Mouse (Mus musculus) megakaryocyte progenitor cell, adult 5-6 weeks (primary cell): ENCODE data around the gene Mpo. TPM values are rescaled to one million over a fixed set of nuclear protein-coding genes. Genes with fewer than 3 reads are reported as not detected.
A peak's percentile ranks its signal among the peaks of the same experiment; 100 is the strongest.

Experiments
- ATAC-seq: replicated peaks from 2 replicates; pipeline ENCODE4 v1.8.0; 2016; ENCODE audit warnings: mild to moderate bottlenecking, moderate TSS enrichment, inconsistent platforms; ENCODE audit not compliant: poor library complexity
- total RNA-seq, 2 experiments: library from RNA; stranded (forward) in 1 of 2; stranded (reverse) in 1 of 2; fragments of 157-497, 149-512 nt in 1 of 2; fragments of 200-1000 nt in 1 of 2; gene quantifications; 2 replicates each; pipeline versions ENCODE4 v1.2.3 to v1.2.4; 2015 to 2017

The Mpo gene
- total RNA-seq (2015) (13,257 and 15,415 TPM in 2 replicates), total RNA-seq (2017) (8,081 and 8,928 TPM in 2 replicates)

- ATAC-seq = peak; percentile 59
These were observed at the start of gene Mpo for GRCm38 (mm10) chr11:87793460-87793859. Gene Mpo (plus strand): TSS chr11:87793581.

- ATAC-seq = no peak
These were observed 49.7 kb upstream of the Mpo start for GRCm38 (mm10) chr11:87743691-87744090.

GRCm38 (mm10) chr11:87744964-87745363, 48.4 kb upstream of the Mpo start:
- no peak for ATAC-seq

GRCm38 (mm10) chr11:87745632-87746555, 47.5 kb upstream of the Mpo start:
- no peak for ATAC-seq

- no peak for ATAC-seq
These were observed 46.1 kb upstream of the Mpo start for GRCm38 (mm10) chr11:87747312-87747711.

GRCm38 (mm10) chr11:87747716-87748115, 45.7 kb upstream of the Mpo start:
- no peak for ATAC-seq

GRCm38 (mm10) chr11:87748132-87749119, 45.0 kb upstream of the Mpo start:
- ATAC-seq = peak; percentile 49

GRCm38 (mm10) chr11:87749192-87750042, 44.0 kb upstream of the Mpo start:
- ATAC-seq = peak; percentile 65

- ATAC-seq = peak; percentile 22
These were observed 43.3 kb upstream of the Mpo start for GRCm38 (mm10) chr11:87750043-87750421.

- no peak for ATAC-seq
These were observed 42.9 kb upstream of the Mpo start for GRCm38 (mm10) chr11:87750521-87750920.

- no peak for ATAC-seq
These were observed 42.4 kb upstream of the Mpo start for GRCm38 (mm10) chr11:87751031-87751430.

- ATAC-seq = peak; percentile 9; the same call in 1 of the 2 replicates
These were observed 41.9 kb upstream of the Mpo start for GRCm38 (mm10) chr11:87751491-87751966.

GRCm38 (mm10) chr11:87752307-87752706, 41.1 kb upstream of the Mpo start:
- ATAC-seq = no peak

- no peak for ATAC-seq
These were observed 40.1 kb upstream of the Mpo start for GRCm38 (mm10) chr11:87753255-87753654.

GRCm38 (mm10) chr11:87753891-87754501, 39.4 kb upstream of the Mpo start:
- no peak for ATAC-seq

- no peak for ATAC-seq
These were observed 38.8 kb upstream of the Mpo start for GRCm38 (mm10) chr11:87754603-87755002.

GRCm38 (mm10) chr11:87755360-87756017, 37.9 kb upstream of the Mpo start:
- peak; percentile 32 for ATAC-seq

- ATAC-seq = no peak
These were observed 37.0 kb upstream of the Mpo start for GRCm38 (mm10) chr11:87756251-87756820.
